Comparison of ENCODE assay signal across 9 mouse cellular contexts in genomic region chr3:86268074-86268702, GRCm38 (mm10). TPM values are rescaled to one million over a fixed set of nuclear protein-coding genes. Genes with fewer than 3 reads are reported as not detected.
A peak's percentile ranks its signal among the peaks of the same experiment; 100 is the strongest.
DNase-seq lines count a peak whose midpoint lies in the region; ATAC-seq lines count a peak whose summit lies in the region.
"Had no signal": no experiment of that assay in that cellular context is flagged by ENCODE, and none has a peak within 500 bp of the region (broad histone marks: within the 10 kb centered on the region; RNA-seq: fewer than 3 reads in every experiment).

No protein-coding gene starts in this region.

- H3K4me3 ChIP-seq in limb, embryonic 11.5 days (ENCODE audit: low read depth, low read length), result no peak overlapping the region
- no peak overlapping the region for H3K4me3 ChIP-seq in limb, embryonic 10.5 days
- H3K4me3 ChIP-seq in intestine, embryonic 14.5 days (ENCODE audit: low read depth, low read length), result no peak overlapping the region
- H3K4me3 ChIP-seq: lung, embryonic 15.5 days had no signal

- no peak for ATAC-seq in limb, embryonic 11.5 days (ENCODE audit: insufficient number of reproducible peaks, low FRiP score, low TSS enrichment, low read depth)
- peak; percentile 58; the same call in 1 of the 2 replicates for ATAC-seq in intestine, embryonic 14.5 days (replicated peaks; ENCODE audit: low FRiP score, low TSS enrichment, low read depth)

- H3K9me3 ChIP-seq in limb, embryonic 11.5 days (ENCODE audit: control insufficient read depth, low read length), result no peaks in the 10 kb centered on the region
- H3K9me3 ChIP-seq in limb, embryonic 10.5 days (replicated peaks), result no peaks in the 10 kb centered on the region
- no peaks in the 10 kb centered on the region for H3K9me3 ChIP-seq in intestine, embryonic 14.5 days (ENCODE audit: control insufficient read depth, low read length)
- H3K9me3 ChIP-seq: lung, embryonic 15.5 days had no signal

- H3K4me1 ChIP-seq in limb, embryonic 11.5 days (ENCODE audit: control insufficient read depth, insufficient read depth, low read length), result no peaks in the 10 kb centered on the region
- no peaks in the 10 kb centered on the region for H3K4me1 ChIP-seq in limb, embryonic 10.5 days
- no peaks in the 10 kb centered on the region for H3K4me1 ChIP-seq in intestine, embryonic 14.5 days (replicated peaks; ENCODE audit: control insufficient read depth, insufficient read depth, low read length)
- H3K4me1 ChIP-seq: lung, embryonic 15.5 days had no signal

- no peak overlapping the region for H3K9ac ChIP-seq in limb, embryonic 11.5 days (ENCODE audit: low read length)
- H3K9ac ChIP-seq in intestine, embryonic 14.5 days (ENCODE audit: low read length), result no peak overlapping the region
- H3K9ac ChIP-seq: lung, embryonic 15.5 days had no signal

- peak; percentile 56 for DNase-seq in limb, embryonic 11.5 days (ENCODE audit: low spot score)
- no peak for DNase-seq in limb, embryonic 10.5 days (ENCODE audit: low spot score)
- DNase-seq in Muller cell, postnatal 12 days (ENCODE audit: inconsistent ontology term), result peak; percentile 15
- DNase-seq in embryo, embryonic 10 days (ENCODE audit: low spot score), result peak; percentile 86
- DNase-seq in intestine, embryonic 14.5 days (ENCODE audit: low spot score), result no peak
- DNase-seq in lung, postnatal 36 days, result peak; percentile 42
- DNase-seq in thymus, postnatal 25 days, result peak; percentile 11
- DNase-seq in heart, adult 9 months (ENCODE audit: low spot score in 2 of 2), result no peak

- H3K4me2 ChIP-seq in limb, embryonic 11.5 days (ENCODE audit: low read depth, severe bottlenecking), result no peak overlapping the region
- H3K4me2 ChIP-seq in intestine, embryonic 14.5 days (ENCODE audit: low read length), result no peak overlapping the region
- H3K4me2 ChIP-seq: lung, embryonic 15.5 days had no signal

- no peaks in the 10 kb centered on the region for H3K36me3 ChIP-seq in limb, embryonic 11.5 days (ENCODE audit: control insufficient read depth, insufficient read depth, low read length)
- no peaks in the 10 kb centered on the region for H3K36me3 ChIP-seq in limb, embryonic 10.5 days
- H3K36me3 ChIP-seq in intestine, embryonic 14.5 days (ENCODE audit: control insufficient read depth, insufficient read depth, low read length), result no peaks in the 10 kb centered on the region
- H3K36me3 ChIP-seq: lung, embryonic 15.5 days had no signal

- WGBS in limb, embryonic 11.5 days, result 4% methylated on average over 1 of the region's 1 CpGs
- WGBS in limb, embryonic 10.5 days, result 15% methylated on average over 1 of the region's 1 CpGs
- 7% methylated on average over 1 of the region's 1 CpGs for WGBS in intestine, embryonic 14.5 days

- no peak overlapping the region for H3K27ac ChIP-seq in limb, embryonic 11.5 days (replicated peaks; ENCODE audit: low read depth, low read length)
- no peak overlapping the region for H3K27ac ChIP-seq in limb, embryonic 10.5 days
- H3K27ac ChIP-seq in intestine, embryonic 14.5 days (ENCODE audit: low read depth), result no peak overlapping the region
- H3K27ac ChIP-seq: lung, embryonic 15.5 days had no signal

- H3K27me3 ChIP-seq in limb, embryonic 11.5 days (ENCODE audit: control insufficient read depth, insufficient read depth, low read length), result no peaks in the 10 kb centered on the region
- no peaks in the 10 kb centered on the region for H3K27me3 ChIP-seq in limb, embryonic 10.5 days (ENCODE audit: low read depth, poor library complexity, severe bottlenecking)
- no peaks in the 10 kb centered on the region for H3K27me3 ChIP-seq in intestine, embryonic 14.5 days (replicated peaks; ENCODE audit: control insufficient read depth, insufficient read depth, low read length)
- H3K27me3 ChIP-seq: lung, embryonic 15.5 days had no signal

RNA-seq across cellular contexts. Expression of gene Lrba, which starts 43.7 kb away (rescaled TPM):
- 11.1 and 11.9 TPM in 2 replicates for polyA plus RNA-seq in limb, embryonic 11.5 days (2014; fragmentation: Nextera tagmentation; extraction: Ambion mirVana)
- 3.8 and 6.0 TPM in 2 replicates for polyA plus RNA-seq in limb, embryonic 10.5 days (2016; fragmentation: Nextera tagmentation; extraction: Ambion mirVana)
- polyA plus RNA-seq in intestine, embryonic 14.5 days (2014; fragmentation: Nextera tagmentation; extraction: Ambion mirVana), result 13.8 and 14.1 TPM in 2 replicates

Comparison
In these comparisons a context has a peak if more than half of its experiments do, and no peak if none do; other contexts are left out.
1. DNase-seq: peak in limb, embryonic 11.5 days (single experiment), Muller cell, postnatal 12 days (single experiment), embryo, embryonic 10 days (single experiment), lung, postnatal 36 days (single experiment) and thymus, postnatal 25 days (single experiment); none in limb, embryonic 10.5 days (single experiment), intestine, embryonic 14.5 days (single experiment) and heart, adult 9 months (0 of 2).